Mouse (Mus musculus) urinary bladder, postnatal 36 days (tissue): ENCODE measurements around the gene Zfp1.

Source experiments
- DNase-seq, 2 experiments: peaks; one replicate each; pipeline ENCODE4 v3.0.0; 2022; ENCODE audit warnings: low spot score in 2 of 2, mixed read lengths in 1 of 2

Zfp1 gene

DNA sequence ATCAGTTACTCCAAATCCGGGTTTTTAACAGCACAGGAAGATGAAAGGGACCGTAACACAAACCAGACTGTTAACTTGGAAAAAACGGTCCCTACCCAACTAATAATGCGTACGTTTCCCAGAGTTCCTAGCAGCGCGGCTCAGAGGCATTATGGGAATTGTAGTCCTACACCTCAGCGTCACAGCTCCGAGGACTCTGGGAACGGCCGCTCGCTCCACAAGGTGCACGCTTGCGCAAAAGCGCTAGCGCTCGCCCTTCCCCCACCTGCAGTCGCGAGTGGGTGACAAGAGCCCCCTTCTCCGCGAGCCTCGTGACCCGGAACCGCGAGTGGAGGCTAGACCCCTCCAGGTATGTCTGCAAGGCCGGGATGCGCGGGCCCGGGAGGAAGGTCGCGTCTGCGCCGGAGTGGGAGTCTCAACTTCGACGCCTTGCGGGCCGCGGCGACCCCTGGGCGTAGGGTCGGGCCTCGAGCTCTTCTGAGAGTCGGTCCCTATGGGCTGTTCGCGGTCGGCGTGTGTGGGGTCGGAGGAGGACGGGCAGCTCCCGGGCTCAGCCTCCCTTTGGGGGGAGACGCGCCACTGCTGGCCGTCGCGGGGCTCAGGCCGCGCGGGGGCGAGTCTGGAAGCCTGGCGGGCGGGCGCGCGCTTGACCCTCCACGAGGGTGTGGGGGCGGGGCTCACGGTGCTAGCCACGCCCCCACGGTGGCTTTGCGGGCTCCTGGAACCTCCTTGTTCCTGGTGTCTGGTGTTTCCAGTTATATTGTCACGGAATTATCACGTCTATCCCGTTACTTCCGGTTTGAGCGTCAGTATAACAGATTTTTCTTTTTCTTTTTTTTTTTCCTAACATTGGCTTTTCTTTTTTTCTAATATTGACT is at the start of gene Zfp1:
Zfp1 (plus strand) TSS at position 138 of the 878 bp plus-strand sequence.
- DNase-seq: peak; percentile 84 to 90

DNA sequence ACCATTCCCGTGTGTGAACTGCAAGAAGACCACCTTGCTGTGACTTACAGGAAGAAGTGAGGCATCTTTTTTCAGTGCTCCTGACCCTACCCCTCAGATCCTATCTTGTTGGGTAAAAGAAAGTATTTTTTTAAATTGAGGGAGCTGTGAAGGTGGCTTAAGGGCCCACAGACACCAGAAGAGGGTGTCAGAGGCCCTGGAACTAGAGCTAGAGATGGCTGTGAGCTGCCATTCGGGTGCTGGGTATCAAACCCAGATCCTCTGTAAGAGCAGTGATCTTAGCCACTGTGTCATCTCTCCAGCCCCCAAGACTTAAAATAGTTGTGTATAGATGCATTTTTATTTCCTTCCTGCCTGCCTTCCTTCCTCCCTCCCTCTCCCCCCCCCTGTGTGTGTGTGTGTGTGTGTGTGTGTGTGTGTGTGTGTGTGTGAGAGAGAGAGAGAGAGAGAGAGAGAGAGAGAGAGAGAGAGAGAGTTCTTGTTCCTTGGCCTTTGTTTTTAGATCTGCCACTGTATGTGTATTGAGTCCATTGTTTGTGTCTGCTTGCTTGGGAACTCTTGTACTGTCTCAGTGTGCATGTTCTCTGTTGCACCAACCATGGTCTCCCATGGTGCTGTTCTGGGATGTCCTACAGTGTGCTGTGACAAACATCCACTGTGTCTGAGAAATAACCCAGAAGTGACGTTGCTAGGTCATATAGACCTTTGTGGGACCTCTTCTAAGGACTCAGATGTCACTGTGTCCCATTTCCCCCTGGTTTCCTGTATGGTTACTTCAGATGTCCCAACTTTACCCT is 49.0 kb upstream of the Zfp1 start:
- no peak for DNase-seq

DNA sequence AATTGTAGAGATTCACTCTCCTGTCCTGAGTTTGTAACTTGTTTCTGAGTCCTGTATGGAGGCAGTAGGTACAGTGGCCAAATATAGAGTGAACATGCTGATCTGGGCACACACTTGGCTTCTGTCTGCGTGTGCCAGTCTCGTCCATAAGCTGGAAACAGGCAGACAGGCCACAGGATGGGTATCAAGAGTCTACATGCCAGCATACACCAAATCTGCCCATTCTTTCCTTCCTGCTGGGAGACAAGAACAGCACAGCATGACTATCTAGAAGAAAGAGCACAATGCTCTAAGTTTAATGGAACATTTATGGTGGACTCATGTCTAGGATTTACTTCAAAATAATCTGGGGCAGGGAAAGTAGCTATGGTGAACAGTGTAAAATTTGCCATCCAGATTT is 48.2 kb upstream of the Zfp1 start:
- no peak for DNase-seq

DNA sequence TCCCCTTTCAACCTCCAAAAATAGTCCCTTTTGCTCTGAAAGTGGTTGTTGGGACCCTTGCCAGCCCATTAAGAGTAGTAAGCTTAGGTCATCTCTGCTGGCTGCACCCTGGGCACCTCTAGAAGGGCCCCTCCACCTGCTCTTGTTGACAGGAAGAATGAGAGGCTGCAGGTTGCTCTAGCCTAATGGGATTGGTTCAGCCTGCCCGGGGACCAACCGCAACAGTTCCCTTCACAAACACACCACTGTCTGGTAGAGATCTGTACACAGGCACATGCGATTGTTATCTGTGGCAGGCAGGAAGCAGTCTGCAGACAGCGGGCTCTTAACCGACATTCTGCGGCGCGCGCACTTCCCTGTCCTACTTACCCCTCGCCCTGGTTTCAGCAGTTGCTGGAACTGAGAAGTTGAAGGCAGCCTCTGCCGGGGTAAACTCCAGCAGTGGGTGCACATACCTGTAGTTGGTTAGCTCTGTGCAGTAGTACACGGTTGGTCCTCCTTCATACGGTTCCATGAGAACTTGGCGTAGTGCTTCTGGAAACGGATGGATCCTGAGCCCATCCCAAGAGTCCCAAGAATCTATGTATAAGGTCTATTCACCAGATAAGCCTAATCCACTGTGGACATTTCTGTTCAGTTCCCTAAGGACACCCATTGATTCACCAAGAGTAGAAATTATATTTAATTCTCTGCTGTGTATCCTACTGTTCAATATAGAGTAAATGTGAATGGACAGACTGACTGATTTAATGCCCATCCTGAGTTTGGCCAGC is 47.3 kb upstream of the Zfp1 start:
- DNase-seq: peak; percentile 42 to 61

DNA sequence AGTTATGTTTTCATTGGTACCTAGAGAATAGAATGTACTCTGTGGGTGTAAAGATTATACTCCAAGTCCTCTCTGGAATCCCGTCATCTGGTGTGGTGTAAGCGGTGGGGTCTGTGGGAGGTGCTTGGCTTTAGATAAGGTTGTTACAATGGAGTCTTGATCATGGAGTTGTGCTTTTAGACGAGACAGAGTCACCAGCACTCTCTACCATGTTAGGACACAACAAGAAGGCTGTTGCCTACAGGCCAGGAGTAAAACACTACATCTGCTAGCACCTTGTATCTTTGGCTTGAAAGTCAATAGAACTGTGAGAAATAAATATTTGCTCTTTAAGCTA is 46.7 kb upstream of the Zfp1 start:
- no peak for DNase-seq

DNA sequence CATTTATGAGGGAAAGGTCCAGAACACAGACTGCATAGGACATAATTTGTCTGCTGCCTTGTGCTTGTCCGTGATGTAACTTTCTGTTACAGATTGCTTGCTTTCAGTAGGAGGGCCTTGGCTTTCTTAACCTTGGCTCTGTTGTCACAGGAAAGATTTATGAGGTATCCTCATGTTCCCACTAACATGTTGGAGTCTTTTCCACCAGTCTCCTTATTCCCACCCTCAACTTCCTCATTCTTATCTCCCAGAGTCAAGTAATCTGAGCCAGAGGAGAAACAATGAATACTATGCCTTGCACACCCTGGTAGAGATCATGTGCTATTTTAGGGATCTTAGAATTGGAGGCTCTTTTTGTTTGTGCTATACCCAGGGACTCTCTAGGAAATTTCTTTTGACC is 45.9 kb upstream of the Zfp1 start:
- no peak for DNase-seq

DNA sequence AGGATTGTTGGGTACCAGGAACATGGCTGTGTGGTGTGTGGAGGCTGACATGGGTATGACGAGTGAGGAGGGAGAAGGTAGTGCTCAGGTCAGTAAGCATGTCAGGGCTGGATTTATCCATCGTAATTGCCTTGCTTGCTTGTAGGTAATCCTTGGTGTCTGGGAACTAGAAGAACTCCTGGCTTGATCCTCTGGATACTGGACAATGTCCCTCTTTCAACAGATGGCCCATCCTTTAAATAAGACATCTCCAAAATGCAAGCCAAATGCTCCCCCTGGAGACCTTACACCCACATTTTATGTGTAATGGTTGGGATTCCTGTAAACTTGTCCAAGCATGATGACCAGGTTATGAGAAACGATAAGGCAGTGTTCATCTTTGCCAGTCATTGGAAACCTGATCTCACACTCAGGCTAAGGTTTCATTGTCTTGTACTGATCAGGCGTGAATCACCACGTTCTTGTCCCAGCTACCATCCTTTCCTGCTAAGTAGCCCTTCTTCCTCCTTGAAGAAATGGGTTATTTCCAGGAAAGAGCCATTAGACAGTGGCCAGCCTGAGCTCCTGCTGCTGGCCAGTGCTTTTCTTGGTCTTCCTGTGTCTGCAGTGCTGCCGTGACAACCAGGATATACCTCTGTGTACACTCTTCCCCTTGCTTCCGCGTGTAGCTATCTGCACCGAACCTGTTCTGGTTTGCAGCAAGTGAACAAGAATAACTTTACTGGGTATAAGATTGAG is 43.3 kb upstream of the Zfp1 start:
- no peak for DNase-seq

DNA sequence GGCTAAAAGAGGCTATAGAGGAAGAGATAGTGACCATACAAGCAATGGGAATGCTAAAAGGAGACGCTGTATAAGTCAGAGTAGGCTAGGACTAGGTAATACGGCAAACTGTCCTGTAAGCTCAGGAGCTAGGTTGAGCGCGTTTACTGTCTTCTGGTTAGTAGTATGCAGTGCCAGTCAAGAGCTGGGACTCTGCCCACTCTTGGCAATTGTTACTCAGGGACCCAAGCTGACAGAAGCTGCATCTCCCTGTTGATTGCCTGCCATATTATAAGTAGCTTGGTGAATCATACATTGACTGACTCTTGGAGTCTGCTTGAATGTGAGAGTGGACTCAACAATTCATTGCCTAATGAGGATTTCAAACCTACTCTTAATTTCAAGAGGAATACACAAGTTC is 41.2 kb upstream of the Zfp1 start:
- DNase-seq: no peak

DNA sequence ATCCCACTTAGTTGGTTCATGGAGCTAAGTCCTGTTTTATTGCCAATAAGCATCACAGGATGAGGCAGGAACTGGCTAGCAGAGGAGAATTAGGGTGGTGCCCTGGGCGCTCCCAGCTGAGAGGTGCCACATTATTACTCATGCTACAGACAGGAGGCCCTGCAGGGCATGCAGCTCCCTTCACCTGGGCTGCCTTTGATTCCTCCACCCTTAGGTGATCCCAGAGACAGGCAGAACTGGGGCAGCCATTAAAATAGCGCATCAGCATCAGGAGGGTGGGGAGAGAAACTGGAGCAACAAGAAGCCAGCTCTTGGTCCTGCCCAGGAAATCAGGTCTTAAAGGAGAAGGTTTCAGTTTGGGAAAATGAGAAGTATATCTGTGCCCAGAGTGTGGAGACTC is 38.2 kb upstream of the Zfp1 start:
- DNase-seq: no peak

DNA sequence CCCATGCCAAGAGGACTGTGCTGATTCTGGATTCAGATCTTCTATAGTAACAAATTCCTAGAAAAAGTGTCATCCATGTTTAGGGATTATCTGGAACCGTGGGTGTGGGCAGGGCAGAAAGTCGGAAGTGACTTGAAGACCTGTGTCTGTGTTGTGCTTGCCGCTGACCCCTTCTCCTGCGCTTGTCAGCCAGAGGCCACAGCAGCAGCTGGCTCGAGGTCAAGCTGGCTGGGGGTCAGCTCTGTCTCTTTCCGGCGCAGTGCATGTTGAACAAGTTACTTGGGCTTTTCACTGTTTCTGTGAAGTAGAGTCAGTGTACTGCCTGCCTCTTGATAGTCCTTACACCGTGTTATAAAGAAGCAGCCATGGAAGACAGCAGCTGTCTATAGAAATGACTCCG is 36.2 kb upstream of the Zfp1 start:
- DNase-seq: no peak

DNA sequence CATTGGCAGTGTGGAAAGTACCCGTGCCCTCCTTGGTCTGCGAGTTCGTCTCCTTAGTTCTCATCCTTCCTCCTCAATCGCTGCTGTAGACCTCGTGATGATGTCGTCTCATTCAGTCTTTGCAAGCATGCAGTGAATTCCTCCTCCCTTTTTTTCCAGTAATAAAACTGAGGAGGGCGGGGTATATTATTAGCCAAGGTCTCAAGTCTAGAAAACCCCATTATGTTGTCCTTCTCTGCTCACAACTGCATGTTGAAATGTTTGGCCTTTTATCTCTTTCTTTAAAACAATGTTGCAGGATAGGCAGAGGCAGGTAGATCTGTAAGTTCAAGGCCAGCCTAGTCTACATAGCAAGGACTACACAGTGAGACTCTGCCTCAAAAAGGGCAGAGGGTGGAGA is 35.8 kb upstream of the Zfp1 start:
- DNase-seq: no peak

DNA sequence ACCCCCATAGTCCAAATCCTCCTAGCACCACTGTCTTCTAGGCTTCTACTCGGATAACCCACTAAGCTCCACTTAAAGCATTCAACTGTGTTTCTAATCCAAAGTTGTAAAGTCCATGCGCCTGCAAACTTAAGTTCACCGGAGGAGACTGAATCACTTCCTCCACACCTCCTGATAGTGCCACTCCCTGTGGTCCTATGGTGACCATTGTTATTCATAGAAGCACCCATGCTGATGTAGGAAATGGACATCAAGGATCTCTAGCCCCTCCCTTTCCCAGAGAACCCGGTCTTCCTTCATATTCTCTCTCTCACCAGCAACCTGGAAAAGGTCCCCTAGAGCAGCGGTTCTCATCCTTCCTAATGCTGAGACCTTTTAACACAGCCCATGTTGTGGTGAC is 30.0 kb upstream of the Zfp1 start:
- DNase-seq: no peak

DNA sequence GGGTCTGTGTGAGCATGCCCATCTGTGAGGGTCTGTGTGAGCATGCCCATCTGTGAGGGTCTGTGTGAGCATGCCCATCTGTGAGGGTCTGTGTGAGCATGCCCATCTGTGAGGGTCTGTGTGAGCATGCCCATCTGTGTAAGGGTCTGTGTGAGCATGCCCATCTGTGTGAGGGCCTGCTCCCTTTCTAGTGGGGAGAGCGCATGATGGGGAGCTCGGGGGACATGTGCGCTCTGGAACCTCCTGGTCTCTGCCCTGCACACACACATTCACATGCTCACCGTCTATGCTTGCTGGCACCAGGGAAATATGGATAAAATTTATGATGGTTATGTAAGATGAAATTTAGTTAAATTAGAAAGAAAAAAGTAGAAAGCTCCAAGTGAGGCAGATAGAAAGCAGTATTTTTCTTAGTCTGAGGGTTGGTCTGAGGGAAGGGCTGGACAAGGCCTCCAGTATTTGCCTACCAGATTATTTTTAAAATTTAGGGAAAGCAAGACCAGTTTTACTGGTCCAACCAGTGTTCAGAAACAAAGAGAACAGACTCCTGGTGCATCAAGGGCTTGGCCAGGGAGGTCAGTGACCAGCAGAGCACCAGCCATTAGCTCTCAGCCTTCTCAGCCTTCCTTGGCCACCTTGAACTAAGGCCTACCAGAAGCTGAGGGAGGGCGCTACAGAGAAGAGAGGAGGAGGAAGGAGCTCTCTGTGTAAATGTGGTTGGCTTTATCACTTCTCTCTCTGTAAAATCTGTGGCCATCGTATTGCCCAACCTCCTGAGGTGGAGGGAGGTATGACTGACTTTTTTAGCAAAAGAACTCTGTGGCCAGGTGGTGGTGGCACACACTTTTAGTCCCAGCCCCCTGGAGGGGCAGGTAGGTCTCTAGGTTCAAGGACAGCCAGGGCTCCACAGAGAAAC is 28.2 kb upstream of the Zfp1 start:
- no peak for DNase-seq

DNA sequence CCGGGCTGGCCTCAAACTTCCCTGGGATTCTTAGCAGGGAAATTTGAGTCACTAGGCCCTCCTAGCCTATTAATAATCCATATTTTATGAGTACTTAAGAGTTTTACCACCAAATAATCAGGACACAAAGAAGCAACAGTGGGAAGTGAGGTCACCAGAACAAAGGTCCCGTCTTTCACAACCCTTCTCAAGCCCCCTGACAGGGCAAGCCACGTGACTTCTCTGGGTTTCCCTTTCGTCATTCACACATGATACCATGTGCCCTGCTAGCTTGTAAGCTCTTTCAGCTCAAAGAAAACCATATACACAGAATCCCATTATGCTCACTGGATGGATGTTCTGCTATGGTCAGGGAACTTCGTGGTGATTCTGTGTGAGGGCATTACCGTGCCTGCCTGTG is 25.4 kb upstream of the Zfp1 start:
- no peak for DNase-seq

DNA sequence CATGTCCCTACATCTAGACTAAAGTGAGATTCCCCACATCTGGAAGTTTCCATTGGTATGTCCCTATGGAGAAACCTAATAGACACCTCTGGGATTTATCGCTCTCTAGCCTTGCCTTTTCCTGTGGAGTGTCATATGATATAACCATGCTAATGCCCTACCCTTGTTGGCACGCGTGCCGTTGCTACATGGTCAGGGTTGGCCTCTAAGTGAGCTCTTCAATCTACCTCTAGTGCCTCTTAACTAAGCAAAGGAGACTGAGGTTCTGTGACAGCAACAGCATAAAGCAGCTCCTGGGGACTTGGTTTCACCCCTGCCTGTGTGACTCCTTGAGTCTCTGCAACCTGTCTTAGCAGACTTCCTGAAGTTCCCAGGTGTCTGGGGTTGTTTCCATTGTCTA is 24.9 kb upstream of the Zfp1 start:
- no peak for DNase-seq

DNA sequence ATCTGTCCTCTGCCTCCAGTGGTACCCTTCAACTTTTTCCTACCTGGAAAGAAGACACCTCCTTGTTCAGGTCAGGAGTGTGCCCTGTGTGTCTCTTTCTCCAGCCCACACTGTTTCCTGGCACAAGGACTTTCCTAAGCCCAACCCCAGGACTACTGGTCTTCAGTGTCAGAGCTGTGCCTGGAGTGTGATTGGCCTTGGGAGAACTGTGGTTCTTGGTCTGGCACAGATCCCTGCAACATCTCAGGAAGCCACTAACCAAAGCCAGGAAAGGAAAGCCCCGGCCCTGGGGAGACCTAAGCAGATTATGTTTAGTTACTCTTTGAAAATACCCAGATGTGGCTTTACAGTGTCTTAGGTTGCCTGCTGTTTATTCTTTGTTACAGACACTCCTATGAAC is 23.3 kb upstream of the Zfp1 start:
- DNase-seq: no peak

DNA sequence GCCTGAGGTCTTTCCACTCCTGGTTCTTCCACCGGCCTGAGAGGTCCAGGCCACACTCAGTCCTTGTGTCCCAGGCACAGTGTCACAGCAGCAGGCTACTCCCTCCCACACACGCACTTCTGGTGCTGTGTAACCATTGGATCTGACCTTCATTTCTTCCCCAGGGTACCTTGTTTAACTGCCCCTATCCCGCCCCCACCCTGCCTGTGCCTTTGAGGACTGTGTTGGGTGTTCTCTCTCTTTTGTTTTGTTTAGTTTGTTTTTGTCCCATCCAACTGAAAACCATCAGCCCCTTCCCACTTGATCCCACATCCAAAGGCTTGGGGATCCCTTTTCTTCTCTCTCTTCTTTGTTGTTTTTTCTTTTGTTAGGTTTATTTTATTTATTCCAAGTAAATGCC is 21.1 kb upstream of the Zfp1 start:
- no peak for DNase-seq

DNA sequence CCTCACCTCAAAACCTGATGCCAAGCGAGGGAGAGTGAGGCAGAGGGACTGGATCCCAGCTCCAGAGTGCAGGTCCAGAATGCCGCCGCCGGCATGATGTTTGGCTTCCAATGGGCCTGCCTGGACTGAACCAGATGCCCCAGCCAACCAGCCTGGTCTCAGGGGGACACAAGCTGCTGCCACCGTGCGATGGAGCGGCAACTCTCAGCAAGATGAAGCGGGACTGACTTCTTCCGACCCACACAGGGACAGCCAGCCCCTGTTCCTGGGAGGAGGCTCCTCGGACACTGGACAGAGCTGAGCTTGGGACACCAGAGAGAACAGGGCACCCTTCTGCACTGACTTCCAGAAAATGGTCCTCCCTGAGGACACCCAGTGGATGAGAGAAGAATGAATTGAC is 20.6 kb upstream of the Zfp1 start:
- DNase-seq: no peak

DNA sequence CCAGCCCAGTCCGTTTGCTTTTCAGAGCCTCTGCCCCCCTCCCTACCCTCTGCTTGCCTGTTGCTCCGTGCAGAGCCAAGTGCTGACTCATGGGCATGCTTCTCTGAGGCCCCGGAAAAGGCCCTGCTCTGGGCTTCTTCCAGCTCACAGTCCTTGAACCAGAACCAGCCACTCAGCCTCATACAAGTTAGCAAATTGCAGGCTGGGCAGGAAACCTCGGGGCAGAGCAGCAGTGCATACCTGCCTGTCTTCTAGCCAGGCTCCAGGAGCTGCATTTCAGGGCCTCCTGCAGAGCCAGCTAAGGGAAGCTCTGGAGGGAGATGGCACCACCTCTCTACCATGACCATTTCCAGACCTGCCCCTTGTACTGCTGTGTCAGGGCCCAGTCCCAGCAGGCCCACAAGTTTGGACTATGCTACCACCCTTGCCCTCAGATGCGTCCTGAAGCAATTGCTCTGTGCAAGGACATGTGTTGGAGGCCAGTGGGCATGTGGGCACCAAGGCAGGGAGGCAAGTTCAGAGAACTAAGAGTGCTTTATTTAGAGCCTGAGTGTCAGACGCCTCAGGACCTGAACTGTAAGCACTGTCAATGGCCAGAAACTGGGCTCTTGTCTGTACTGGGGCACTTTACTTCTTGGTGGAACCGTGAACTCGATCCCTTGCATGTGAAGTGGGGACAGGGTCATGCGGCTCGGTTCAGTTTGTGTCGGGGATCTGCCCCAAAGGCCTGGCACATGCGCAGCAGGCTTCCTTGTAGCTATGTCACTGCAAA is 18.9 kb upstream of the Zfp1 start:
- DNase-seq: peak; percentile 52 to 80

DNA sequence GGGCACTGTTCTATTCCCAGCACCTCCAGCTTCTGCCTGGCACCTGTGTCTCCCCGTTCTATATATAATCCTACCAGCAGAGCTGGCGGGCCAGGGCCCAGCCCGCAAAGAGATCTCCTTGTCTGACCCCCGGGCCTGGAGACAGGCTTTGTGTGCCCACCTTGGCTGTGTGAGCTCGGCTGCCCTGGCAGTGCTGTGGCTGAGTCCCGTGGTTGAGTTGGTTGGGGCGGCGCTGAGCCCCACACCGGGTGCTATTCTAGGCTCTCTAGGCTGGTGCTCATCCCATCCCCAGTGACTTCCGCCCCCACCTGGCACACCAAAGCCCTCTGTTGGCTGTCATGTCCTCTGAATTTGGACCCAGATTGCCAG is 18.4 kb upstream of the Zfp1 start:
- no peak for DNase-seq
